Mouse (Mus musculus): ENCODE measurements around the gene Lcn8.

Gene Lcn8

DNA sequence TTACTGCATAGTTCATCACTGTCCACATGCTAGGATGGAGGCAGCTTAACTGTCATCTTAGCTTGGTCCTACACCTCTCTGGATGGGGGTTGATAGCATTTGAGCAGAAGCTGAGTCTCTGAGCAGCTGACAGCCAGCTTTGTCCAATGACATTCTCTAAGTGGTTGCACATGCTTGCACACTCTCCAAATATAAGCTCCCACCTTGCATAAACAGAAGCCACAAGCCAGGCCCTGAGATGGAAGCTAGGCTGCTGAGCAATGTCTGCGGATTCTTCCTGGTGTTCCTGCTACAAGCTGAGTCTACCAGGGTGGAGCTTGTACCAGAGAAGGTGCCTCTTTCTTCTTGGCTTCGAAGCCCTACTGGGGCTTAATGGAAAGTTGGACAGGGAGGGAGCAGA is at the start of gene Lcn8:
Gene Lcn8 (plus strand): TSS at position 219 of the 400 bp plus-strand sequence.
- no peak for DNase-seq (ENCODE audit: low spot score in 2 of 2)

DNA sequence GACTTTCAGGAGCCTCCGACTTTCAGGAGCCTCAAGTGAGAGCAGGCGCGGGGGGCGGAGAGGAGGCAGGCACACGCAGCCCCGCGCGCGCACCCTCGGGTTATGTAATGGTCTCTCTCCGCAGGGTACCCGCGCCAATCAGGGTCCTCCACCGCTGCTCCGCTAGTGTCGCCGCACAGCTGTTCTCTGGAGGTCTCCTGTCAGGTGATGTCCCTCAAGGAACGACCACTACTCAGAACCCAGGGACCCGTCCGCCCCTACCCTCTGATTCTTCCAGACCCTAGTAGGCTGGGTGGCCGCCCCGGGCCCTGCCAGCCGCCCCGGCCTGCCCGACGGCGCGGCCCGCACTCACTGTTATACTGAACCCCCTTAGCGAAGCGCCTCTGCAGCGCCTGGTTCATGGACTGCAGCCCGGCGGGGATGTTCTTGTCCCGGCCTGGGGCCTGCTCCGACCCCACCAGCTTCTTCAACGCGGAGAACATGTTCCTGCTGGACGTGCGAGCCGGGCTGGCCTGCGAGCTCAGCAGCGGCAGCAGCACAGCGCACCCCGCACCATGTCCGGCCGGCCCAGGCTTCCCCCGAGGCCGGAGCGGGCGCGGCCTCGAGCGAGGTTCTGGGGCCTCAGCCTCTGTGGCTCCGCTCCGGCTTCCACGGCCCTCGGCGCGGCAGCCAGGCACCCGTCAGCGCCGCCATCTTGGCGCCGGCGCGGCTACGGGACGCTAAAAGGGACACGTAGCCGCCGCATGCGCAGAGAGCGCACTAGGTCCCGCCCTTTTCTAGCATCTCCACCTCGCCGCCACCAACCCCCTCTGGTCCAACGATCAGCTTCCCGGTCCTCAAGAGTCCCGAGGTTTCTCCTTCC is 44.9 kb upstream of the Lcn8 start, which contains the start of gene Rabl6:
Gene Rabl6 (minus strand): TSS at position 761 of the 862 bp plus-strand sequence.
- DNase-seq (ENCODE audit: low spot score in 2 of 2), result peak; percentile 78 to 90

DNA sequence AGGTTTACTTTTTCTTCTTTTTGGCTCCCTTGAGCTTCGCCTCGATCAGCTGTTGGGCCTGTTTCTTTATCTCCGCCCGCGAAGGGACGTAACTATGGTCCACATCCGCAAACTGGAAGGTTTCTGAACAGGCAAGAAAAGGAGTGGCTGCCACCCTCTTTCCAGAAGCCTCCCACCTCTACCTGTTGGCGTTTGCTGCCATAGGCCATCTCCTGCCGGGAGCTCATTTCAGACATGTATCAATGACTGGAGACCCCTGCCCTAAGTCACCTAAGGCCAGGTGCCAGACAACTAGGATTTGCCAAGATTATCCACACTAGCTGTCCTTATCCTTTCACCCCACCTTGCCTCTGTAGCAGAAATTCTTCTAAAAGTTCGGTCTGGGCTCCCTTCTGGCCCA is 44.2 kb upstream of the Lcn8 start:
- DNase-seq (ENCODE audit: low spot score in 2 of 2), result no peak

DNA sequence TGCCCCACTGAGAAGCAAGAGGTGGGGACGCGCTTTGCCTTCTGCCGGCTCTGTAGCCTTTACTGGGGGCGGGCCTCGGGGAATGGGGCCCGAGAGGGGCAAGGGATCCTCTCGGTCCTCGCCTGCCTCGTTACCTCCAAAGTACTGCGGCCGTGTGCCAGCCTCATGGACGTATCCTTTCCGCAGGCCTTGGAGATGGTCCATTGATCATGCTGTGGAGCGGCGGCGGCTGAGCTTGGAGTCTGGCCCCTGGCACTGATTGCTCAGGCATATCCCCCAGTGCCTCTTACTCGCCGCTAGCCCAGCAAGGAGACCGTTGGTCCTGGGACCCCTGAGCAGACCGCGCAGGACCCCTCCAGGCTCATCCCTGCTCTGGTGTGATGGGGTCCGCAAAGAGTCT is 36.5 kb upstream of the Lcn8 start:
- no peak for DNase-seq (ENCODE audit: low spot score in 2 of 2)

DNA sequence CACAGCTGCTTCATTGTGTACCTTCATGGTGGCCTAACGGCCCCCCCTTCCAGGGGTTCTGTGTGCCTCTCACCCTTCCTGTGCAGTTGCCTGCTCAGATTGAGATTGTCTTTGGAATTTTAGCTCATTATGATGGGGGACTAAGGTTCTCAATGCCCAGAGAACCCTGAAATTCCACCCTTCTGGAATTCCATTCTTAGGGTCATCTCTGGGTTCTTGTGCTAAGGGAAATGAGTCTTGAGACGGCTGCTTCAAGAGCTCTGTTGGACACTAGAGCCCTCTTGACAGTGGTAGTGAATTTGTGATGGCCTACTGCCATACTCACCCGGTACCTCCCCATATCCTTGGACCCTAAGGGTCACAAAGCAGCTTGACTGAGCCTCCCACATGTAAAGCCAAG is 35.3 kb upstream of the Lcn8 start, which contains the start of gene Ccdc183:
Gene Ccdc183 (minus strand): TSS at position 101 of the 400 bp plus-strand sequence.
- no peak for DNase-seq (ENCODE audit: low spot score in 2 of 2)

DNA sequence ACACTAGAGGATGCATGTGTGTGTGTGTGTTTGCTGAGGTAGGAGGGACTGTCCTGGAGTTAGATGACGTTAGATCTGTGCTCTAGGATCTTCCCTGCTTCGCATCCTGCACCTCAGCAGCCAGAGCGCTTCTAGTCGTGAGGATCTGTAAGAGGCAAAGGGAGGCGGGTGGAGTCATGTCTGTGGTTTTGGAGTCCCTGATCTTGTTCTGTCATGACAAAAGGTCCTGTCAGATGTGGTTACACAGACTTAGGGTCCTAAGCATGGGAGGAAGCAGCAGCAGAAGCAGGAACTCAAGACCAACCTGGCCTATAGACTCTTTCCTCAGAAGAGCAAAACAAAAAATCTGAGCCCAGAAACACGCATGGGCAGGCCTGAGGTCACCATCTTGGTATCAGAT is 32.5 kb upstream of the Lcn8 start:
- no peak for DNase-seq (ENCODE audit: low spot score in 2 of 2)

DNA sequence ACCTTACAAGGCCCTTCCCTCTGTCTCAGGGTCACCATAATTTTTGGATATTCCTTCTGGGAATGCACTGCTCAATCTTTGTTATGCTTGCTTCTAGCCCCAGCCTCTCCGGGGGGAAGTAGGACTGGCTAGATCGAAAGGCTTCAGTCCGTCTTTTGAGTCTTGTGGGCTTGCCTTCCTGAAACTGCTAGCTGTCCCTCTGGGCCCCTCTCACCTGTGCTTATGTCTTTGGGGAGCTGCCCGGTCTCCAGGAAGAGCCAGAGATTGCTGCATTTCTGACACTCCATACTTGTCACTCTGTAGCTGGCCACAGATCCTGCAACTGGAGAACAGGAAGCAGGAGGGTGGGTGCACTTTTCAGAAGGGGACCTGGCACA is 32.1 kb upstream of the Lcn8 start:
- no peak for DNase-seq (ENCODE audit: low spot score in 2 of 2)

DNA sequence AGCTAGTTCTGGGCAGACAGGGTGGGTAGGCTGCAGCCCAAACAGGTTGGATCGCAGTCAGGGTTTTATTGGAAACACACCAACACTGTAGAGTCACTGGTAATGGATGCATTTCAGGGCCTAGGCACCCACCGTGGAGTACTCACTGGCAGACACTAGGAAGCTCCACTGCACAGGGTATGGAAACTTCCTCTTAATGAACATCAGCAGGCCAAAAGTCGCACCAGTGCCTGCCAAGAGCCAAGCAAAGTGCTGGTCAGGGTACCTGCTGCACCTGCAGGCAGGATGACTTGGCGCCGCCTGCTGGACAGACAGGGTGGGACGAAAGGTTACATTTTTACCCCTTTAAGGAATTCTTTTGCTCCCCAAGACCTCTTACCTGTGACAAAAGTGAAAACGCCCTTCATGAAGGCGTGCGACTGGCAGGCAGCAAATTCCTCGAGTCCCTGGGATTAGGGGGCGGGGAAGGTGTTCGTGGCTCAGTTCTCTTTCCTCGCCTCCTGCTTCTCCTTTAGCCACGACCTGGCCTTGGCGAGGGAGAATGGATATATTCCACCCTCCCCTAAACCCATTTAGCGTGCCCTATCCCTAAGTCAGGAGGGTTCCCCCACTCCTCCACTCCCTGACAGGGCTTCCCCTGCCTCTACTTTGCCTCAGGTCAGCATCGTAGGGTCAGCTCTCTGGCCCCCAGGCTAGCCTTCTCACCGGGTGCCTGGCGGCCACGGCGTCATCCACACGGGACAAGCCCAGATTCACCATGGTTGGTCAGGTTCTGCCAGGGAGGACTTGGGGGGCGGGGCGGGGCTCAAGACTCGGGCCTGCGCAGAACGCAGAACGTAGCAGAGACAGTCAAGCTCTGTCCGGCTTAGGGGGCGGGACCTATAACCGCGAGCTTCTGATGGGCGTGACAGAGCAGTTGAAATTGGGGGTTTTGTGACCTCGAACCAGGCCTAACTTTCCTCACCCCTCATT is 31.4 kb upstream of the Lcn8 start, which contains the start of gene Tmem141:
Gene Tmem141 (minus strand): TSS at position 777 of the 972 bp plus-strand sequence.
- DNase-seq (ENCODE audit: low spot score in 2 of 2), result peak; percentile 50 to 78

DNA sequence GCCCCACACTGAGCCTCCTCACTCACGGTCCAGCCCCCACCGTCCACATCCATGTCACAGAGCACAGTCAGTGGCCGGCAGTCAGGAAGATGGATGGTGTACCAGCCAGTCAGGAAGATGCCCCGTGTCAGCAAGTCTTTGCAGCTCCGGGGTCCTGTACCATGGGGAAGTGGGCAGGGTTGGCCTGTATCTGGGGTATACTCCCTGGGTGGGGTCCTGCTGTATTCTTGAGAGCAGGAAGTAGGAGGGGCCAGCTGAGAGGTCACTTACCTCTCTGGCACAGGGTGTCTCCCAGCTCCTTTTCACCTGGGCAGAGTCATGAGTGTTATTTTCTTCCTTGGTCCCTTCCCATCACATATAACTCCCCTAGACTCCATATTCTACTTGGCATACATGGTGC is 26.9 kb upstream of the Lcn8 start:
- DNase-seq (ENCODE audit: low spot score in 2 of 2), result no peak

DNA sequence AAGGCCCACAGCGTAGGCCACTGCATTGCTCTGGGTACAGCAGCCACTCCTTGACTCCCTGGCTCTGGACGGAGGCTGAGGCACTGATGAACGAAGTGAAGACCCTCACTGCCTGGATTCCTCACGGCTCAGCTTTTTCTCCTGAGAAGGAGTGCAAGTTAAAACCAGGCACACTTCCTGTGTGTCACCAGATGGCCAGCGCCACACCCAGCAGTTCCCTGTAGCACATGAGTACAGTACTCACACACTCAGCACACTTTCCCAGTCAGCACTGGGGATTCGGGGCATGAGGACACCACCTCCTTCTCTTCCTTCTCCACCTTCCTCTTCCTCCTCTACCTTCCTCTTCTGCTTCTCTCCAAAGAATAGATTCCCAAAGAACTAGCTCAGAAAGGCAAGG is 25.1 kb upstream of the Lcn8 start, which contains the start of gene Fcna:
Gene Fcna (minus strand): TSS at position 220 of the 400 bp plus-strand sequence.
- DNase-seq (ENCODE audit: low spot score in 2 of 2), result no peak

DNA sequence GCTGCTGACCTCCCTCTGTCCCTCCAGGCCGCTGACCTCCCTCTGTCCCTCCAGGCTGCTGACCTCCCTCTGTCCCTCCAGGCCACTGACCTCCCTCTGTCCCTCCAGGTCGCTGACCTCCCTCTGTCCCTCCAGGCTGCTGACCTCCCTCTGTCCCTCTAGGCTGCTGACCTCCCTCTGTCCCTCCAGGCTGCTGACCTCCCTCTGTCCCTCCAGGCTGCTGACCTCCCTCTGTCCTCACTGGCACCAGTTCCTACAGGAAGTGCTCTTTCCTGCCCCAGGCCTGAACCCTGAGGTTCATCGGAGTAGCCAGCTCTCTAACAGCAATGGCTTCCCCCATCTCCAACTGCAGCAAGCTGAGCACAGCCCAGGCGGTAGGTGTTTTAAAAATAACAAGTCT is 24.2 kb upstream of the Lcn8 start:
- DNase-seq (ENCODE audit: low spot score in 2 of 2), result no peak

DNA sequence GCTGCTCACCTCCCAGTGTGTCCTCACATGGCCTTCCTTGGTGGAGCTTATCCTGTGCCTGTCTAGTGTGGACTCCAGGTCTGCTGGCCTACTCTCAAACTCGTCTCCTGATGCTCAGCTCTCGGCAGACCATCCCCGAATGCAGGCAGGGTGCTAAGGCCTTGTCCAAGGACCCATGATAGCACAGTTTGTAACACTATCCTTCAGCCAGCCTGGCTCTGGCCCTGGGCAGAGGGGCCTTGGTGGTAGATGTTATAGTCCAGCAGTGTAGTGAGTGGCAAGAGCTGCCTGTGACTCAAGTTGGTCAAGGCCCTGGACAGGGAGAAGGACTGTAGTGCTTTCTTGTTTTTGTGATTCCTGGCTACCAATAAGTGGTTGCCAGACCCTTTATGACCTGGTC is 19.3 kb upstream of the Lcn8 start:
- no peak for DNase-seq (ENCODE audit: low spot score in 2 of 2)

DNA sequence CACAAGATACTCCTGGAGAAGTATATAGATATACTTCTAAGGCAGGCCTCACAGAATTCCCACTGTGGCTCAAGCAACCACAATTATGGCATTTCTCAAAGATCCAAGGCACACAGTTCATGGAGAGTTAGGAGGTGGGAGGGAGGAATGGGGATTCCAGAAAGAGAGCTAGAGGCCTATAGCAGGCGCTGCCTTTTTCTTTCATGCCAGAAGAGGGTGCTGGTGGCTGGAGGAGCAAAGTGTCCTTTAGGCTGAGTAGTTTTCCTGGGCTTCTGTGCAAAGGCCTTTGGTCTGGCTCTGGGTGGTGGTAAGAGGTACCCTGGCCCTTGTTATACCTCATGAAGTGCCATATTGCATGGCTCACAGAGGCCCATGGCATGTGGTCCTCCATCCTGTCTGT is 18.9 kb upstream of the Lcn8 start:
- DNase-seq (ENCODE audit: low spot score in 2 of 2), result no peak

DNA sequence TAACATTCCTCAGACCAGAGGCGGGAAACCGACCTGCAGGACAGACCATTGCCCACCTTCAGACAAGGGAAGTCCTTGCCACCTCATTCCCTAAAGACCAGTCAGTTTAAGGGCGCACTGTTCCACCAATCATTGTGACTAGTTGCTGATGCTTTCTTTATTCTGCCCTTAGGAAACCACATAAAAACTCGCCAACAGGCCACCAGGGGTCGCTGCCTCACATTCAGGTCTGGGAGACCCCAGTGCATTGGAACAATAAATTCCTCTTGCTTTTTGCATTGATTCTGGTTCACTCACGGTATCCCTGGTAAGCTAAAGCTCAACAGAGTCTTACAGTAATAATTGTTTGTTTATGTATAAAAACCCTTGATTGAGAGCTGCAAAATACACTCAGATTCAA is 13.0 kb upstream of the Lcn8 start:
- peak; percentile 16 to 66 for DNase-seq (ENCODE audit: low spot score in 2 of 2)

DNA sequence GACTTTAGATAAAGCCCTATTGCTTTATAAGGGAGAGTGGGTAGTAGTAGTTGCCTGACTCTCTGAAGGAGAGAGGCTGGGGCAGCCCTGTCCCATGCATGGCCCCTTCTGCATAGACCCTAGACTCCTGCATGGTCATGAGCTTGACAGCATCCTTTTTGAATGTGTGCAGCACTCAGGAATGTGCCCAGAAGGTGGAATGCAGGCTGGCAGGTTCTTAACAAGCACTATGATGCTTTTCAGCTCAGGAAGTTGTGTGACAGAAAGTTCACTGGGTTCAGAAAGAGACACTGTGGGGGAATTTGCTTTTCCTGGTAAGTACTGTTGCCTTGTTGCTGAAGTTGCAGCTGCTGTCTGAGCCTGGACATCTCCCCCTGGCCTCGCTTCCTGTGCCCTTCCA is 1.6 kb downstream of the Lcn8 start:
- no peak for DNase-seq (ENCODE audit: low spot score in 2 of 2)

DNA sequence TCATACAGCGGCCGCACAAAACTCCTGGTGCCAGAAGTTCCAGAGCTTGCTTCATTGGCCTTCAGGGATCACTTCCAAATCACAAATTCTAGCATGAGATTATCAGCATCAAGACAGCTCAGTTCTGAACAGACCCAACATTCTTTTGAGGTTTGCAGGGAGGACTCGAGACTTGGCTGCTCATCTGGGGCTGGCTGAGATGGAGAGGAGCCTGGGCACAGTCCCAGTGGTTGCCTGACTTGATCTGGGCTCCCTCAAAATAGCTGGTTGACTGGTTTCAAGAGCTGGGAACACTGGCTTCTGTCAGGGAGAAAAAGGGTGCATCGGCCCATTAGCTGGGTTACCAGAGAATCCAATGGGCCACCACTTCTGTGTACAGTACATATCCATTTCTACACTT is 3.8 kb downstream of the Lcn8 start:
- DNase-seq (ENCODE audit: low spot score in 2 of 2), result no peak

DNA sequence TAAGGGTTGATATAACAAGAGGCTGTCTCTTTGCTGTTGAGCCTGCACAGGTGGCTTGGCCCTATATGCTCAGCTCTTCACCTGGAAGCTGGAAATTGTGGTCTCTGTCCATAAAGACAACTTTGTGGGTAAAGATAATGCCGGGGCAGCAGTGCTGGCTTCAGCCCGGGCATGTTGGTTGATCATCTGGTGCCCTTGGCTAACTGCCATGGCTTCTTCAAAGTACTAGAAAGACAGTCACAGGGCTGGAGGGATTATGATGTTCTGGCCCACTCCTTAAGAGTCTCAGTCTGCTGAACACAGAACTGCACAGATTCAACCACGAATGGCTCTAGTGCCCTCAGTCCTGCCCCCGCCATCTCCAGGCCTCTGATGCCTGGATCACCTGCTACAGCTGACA is 4.3 kb downstream of the Lcn8 start:
- no peak for DNase-seq (ENCODE audit: low spot score in 2 of 2)

DNA sequence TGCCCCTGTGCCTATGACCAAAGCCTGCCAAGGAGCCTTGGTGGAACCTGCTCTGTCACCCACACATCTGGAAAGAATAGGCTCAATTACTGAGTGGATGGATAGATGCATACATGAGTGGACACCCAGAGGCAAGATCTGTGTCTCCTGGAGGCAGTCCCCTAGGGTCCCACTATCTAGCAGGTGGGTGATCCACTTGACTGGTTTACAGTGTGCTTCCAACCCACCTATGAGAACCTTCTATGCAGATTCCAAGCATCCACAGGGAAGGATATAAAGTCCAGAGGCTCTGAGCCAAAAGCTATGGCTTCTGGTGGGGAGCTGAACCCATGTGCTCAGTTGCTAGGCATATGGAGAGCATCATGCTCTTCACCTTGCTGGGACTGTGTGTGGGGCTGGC is 4.7 kb downstream of the Lcn8 start, which contains the start of gene Lcn5:
Gene Lcn5 (plus strand): TSS at position 301 of the 400 bp plus-strand sequence.
- no peak for DNase-seq (ENCODE audit: low spot score in 2 of 2)

DNA sequence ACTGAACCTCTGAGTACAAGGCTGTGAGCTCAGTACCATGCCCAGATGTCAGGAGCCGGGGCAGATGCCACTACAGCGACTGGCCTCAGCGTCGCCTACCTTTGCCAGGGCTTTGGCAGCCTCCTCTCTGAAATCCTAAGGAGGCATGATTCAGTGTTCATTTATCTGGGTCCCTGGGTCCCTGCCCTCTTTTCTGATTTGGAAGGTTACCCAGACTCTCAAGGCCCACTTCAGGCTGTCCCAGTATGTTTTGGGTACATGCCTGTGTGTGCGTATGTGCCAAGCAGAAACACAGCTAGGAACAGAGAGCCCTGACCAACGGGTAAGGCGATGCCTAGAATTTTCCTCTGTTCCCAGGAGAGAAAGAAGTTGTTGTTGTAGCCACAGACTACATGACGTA is 7.4 kb downstream of the Lcn8 start:
- DNase-seq (ENCODE audit: low spot score in 2 of 2), result no peak

DNA sequence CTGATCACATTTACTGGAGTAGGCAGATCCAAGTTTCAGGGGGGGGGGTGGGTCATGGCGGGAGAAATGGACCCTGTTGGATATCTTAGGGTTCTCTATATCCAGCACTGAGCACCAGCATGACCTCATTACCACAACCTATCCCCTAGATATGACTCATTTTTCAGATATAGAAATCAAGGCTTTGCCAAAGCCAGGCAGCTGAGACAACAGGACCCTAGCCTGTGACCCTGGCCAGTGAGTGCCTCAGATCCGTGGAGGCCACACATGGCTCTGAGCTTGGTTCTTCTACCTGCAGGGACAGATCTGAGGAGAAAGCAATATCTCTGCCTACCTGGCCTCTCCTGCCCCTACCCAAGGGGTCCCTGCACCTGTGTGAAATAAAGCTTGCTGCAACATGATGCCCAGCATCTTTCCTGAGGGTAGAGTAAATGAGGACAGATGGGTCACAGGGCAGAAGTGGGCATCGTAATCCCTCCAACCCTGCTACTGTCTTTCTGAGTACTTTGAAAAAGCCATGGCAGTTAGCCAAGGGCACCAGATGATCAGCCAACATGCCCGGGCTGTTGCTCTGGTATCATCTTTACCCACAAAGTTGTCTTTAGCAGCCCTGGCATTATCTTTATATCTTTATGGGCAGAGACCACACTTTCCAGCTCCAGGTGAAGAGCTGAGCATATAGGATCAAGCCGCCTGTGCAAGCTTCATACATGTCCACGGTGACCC is 8.5 kb downstream of the Lcn8 start:
- DNase-seq (ENCODE audit: low spot score in 2 of 2), result no peak

DNA sequence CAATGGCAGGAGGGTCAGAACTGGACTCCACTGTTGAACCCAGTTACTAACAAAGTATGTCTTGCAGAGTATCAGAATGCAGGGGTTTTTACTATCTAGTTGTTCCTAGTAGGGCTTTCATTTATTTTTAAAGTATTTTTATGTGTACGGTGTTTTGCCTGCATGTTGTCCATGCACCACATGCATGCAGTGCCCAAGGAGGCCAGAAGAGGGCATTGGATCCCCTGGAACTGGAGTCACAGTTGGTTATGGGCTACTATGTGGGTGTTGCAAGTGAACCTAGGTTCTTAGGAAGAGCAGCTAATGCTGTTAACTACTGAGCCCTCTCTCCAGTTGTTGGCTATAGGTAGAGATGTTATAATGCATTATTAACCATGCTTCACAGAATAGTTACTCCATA is 10.6 kb downstream of the Lcn8 start:
- DNase-seq (ENCODE audit: low spot score in 2 of 2), result peak in 1 of 2 experiments; percentile 68

DNA sequence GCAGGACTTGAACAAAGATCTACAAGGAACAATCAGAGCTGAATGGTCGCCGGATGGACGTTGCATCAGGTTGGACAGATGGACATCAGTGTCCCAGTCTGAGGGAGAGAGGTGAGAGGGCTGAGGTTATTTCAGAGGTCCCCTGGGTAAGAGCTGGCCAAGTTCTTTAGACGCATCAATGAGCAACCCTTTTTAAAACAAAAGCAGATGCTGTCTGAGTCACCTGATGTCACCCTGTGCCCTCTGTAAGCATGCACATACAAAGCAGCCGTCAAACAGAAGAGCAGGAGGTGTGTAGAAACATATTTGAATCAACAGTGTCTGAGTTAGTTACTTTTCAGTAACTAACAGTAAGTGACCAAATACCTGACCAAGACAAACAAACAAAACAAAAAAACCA is 11.2 kb downstream of the Lcn8 start:
- no peak for DNase-seq (ENCODE audit: low spot score in 2 of 2)
